Comparison of ENCODE assay signal across 8 mouse cellular contexts in genomic region chr10:83004389-83004788, GRCm38 (mm10). TPM values are rescaled to one million over a fixed set of nuclear protein-coding genes. Genes with fewer than 3 reads are reported as not detected.
A peak's percentile ranks its signal among the peaks of the same experiment; 100 is the strongest.
DNase-seq lines count a peak whose midpoint lies in the region; TF ChIP-seq lines count a peak whose summit lies in the region.

No protein-coding gene starts in this region.

- no peak overlapping the region for H3ac ChIP-seq in myocyte (ENCODE audit: control insufficient read depth, insufficient read length)

- H3K36me3 ChIP-seq in myocyte (ENCODE audit: control insufficient read depth, insufficient read depth): no peaks in the 10 kb centered on the region

- peak; percentile 14 for DNase-seq in gastrocnemius, postnatal 14 days
- DNase-seq in gastrocnemius, adult 2 months: no peak
- peak; percentile 87 for DNase-seq in brain, adult 2 months (ENCODE audit: low read depth, low spot score)
- DNase-seq in heart, postnatal 14 days: peak; percentile 31 to 36
- peak; percentile 57 to 73 for DNase-seq in left cerebral cortex, postnatal 14 days (ENCODE audit: low spot score in 2 of 2)
- DNase-seq in neural tube, embryonic 10.5 days (ENCODE audit: extremely low spot score, low spot score): no peak
- no peak for DNase-seq in embryo, embryonic 9.5 days (ENCODE audit: extremely low spot score)

- no peak for TF ChIP-seq POLR2A in myocyte (IDR thresholded peaks at IDR 0.05; ENCODE audit: insufficient read length, low read depth)

- intact Hi-C loops in gastrocnemius, postnatal 14 days (cut with DNase I; ENCODE audit: low total_unique reads): no loop called here
- intact Hi-C loops in gastrocnemius, adult 2 months (cut with DNase I): no loop called here
- intact Hi-C loops in heart, postnatal 14 days (cut with DNase I): no loop called here
- intact Hi-C loops in left cerebral cortex, postnatal 14 days (cut with DNase I): no loop called here

- no peak overlapping the region for H3K27ac ChIP-seq in gastrocnemius, adult 2 months

- no peak for TF ChIP-seq CTCF in gastrocnemius, adult 2 months (IDR thresholded peaks at IDR 0.05)

- no peaks in the 10 kb centered on the region for H3K27me3 ChIP-seq in myocyte (ENCODE audit: control insufficient read depth, insufficient read depth, insufficient read length)

- H3K4me2 ChIP-seq in myocyte (ENCODE audit: low read depth): peak overlapping the region; percentile 46

- H3K79me2 ChIP-seq in myocyte (ENCODE audit: control insufficient read depth, insufficient read depth): peaks cover 26% of the 10 kb centered on the region

- no peak overlapping the region for H3K4me3 ChIP-seq in gastrocnemius, adult 2 months
- H3K4me3 ChIP-seq in myocyte: no peak overlapping the region

TF ChIP-seq in myocyte, 11 proteins besides CTCF, POLR2A, EP300 and RAD21:
- peak in 2 of 3 experiments; percentile 18 to 36 for TF ChIP-seq MYOD1 (IDR thresholded peaks at IDR 0.05; ENCODE audit: control insufficient read depth in 1 of 3, insufficient read length in 2 of 3, low read depth in 2 of 3)
- no peak for TF ChIP-seq E2F4 (IDR thresholded peaks at IDR 0.05; ENCODE audit: insufficient read depth)
- no peak for TF ChIP-seq USF1 (IDR thresholded peaks at IDR 0.05; ENCODE audit: low read depth)
- TF ChIP-seq MAX (IDR thresholded peaks at IDR 0.05; ENCODE audit: low read depth): no peak
- no peak for TF ChIP-seq CEBPB (IDR thresholded peaks at IDR 0.05; ENCODE audit: insufficient read depth, poor library complexity, severe bottlenecking)
- TF ChIP-seq SRF (IDR thresholded peaks at IDR 0.05; ENCODE audit: control insufficient read depth, insufficient read length, low read depth): no peak
- peak in 1 of 3 experiments; percentile 43 for TF ChIP-seq MYOG (IDR thresholded peaks at IDR 0.05; ENCODE audit: control insufficient read depth in 1 of 3, insufficient read depth in 1 of 3, insufficient read length in 2 of 3, low read depth in 2 of 3)

RNA-seq across cellular contexts. Expression of gene Chst11, which starts 19.1 kb away (rescaled TPM):
- total RNA-seq in gastrocnemius, postnatal 14 days (2021): 1 to 10 TPM; 1.3 to 1.4 TPM
- 1 to 10 TPM; 1.1 to 1.8 TPM for total RNA-seq in gastrocnemius, adult 2 months (2021)
- total RNA-seq in heart, postnatal 14 days (2021): 1 to 10 TPM; 3.4 to 4.1 TPM
- total RNA-seq in left cerebral cortex, postnatal 14 days (2021): 10 to 100 TPM; 29.8 to 33.1 TPM
- polyA plus RNA-seq in myocyte (2012; fragmentation: generic; extraction: Trizol): 12.1 TPM

Comparison
In these comparisons a context has a peak if more than half of its experiments do, and no peak if none do; other contexts are left out.
1. DNase-seq: peak in gastrocnemius, postnatal 14 days (single experiment), brain, adult 2 months (single experiment), heart, postnatal 14 days (2 of 2) and left cerebral cortex, postnatal 14 days (2 of 2); none in gastrocnemius, adult 2 months (single experiment), neural tube, embryonic 10.5 days (single experiment) and embryo, embryonic 9.5 days (single experiment).
2. RNA of gene Chst11, which starts 19.1 kb away (total RNA-seq): 29.8 to 33.1 TPM in left cerebral cortex, postnatal 14 days; 3.4 to 4.1 TPM in heart, postnatal 14 days, 1.1 to 1.8 TPM in gastrocnemius, adult 2 months and 1.3 to 1.4 TPM in gastrocnemius, postnatal 14 days; every median in the first group is over 4 times any median in the second.